Mouse (Mus musculus) hindbrain, embryonic 10.5 days (tissue): ENCODE measurements around the gene Sesn1. TPM values are rescaled to one million over a fixed set of nuclear protein-coding genes. Genes with fewer than 3 reads are reported as not detected.
"Not testable (repeated sequence)": the region's sequence is repeated elsewhere in the genome, so short reads cannot be mapped to it uniquely, and the experiment has no call there.

Source experiments
- DNase-seq: peaks from one replicate; pipeline ENCODE4 v3.0.0-alpha.2; 2017; ENCODE audit warnings: low spot score
- H3K27ac ChIP-seq: fragments of 300-500 bp; sonication (generic); 2 replicates; pipeline ENCODE4 v1.5.1; 2016; ENCODE audit warnings: mild to moderate bottlenecking, moderate library complexity
- H3K27me3 ChIP-seq: fragments of 300-500 bp; sonication (generic); 2 replicates; pipeline ENCODE4 v1.6.1; 2016; ENCODE audit warnings: mild to moderate bottlenecking; ENCODE audit not compliant: poor library complexity, insufficient read depth, severe bottlenecking
- H3K36me3 ChIP-seq: fragments of 300-500 bp; sonication (generic); 2 replicates; pipeline ENCODE4 v1.6.1; 2016; ENCODE audit warnings: mild to moderate bottlenecking, moderate library complexity
- H3K4me1 ChIP-seq: fragments of 300-500 bp; sonication (generic); replicated peaks from 2 replicates; pipeline ENCODE4 v1.6.1; 2016; ENCODE audit warnings: mild to moderate bottlenecking
- H3K4me3 ChIP-seq: fragments of 300-500 bp; sonication (generic); 2 replicates; pipeline ENCODE4 v1.5.1; 2016; ENCODE audit warnings: mild to moderate bottlenecking, moderate library complexity
- H3K9me3 ChIP-seq: fragments of 300-500 bp; sonication (generic); 2 replicates; pipeline ENCODE4 v1.6.1; 2016; ENCODE audit warnings: mild to moderate bottlenecking, moderate library complexity
- WGBS: fragments of 180-500 bp; shearing (Covaris S2); methylation state at CpG from one replicate; pipeline ENCODE4 v1.1.7; 2016; 5-methylcytosine and 5-hydroxymethylcytosine counted together
- polyA plus RNA-seq: library from polyadenylated mRNA; unstranded; fragments of >200 nt; fragmentation: Nextera tagmentation; extraction: Ambion mirVana; gene quantifications from 2 replicates; pipeline ENCODE4 v1.2.1, GENCODE M21; 2016

Gene Sesn1
- polyA plus RNA-seq, 1 experiment from 2014 or later = 18.2 TPM

DNA sequence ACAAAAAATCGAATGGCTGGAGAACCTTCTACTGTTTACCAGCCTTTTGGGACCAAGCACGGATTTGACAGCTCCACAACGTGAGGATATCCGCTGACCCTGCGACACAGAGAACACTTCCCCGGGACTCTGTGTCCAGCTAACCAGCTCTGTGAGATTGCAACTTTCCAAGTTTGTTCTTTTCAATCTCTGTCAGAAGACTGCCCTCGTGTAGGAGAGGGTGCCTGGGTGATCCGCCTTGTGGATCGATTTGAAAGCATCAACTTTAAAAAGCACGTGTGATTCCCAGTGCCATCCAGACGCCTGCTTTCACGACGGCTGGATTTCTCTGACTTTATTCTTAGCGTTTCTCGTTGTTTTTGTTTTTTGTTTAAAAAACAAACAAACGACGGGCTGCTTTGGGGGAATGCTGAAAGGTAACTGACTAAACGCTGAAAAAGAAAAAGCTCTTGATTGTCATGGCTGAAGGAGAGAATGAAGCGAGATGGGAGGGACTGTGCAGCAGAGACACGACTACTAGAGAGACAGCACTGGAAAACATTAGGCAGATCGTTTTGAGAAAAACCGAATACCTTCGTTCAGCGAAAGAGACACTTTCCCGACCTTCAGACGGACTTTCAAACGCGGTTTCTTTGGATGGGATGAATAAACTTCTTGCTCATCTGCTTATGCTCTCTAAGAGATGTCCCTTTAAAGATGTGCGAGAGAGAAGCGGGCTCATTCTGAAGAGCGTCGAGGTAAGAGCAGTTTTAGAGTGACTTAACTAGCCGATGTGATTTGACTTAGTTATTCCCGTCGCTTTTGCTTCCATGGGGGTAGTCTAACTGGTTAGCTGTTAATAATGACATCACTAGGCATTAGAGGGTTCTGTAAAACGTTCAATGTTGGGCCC lies 1.1 kb downstream of the Sesn1 start:
- peaks cover 35% of the 10 kb centered on the region for H3K4me1 ChIP-seq
- WGBS = 2% methylated on average over 36 of the region's 36 CpGs
- no peaks in the 10 kb centered on the region for H3K27me3 ChIP-seq
- H3K36me3 ChIP-seq = no peaks in the 10 kb centered on the region
- peak overlapping the region; percentile 65 for H3K4me3 ChIP-seq
- H3K9me3 ChIP-seq = no peaks in the 10 kb centered on the region
- peak; percentile 13 for DNase-seq
- H3K27ac ChIP-seq = peak overlapping the region; percentile 96

DNA sequence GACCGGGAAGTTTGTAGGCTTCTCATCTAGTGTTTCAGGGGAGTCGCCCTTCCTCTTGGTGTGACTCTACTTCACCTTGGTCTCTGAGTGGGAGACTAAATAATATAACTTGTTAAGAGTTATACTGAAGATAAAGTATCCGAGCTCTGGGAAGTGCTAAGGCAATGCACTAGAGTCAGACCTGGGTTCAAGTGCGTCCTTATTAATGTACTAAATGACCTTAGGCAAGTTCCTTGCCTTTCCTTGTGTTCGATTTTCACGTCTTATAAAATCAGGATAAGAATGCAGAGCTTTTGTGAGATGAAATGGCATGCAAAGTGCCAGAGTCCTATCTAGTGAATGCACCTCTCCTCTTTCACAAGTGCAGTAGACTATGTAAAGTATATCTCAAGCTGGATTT lies 2.8 kb downstream of the Sesn1 start:
- H3K36me3 ChIP-seq = no peaks in the 10 kb centered on the region
- 90% methylated on average over 6 of the region's 6 CpGs for WGBS
- DNase-seq = no peak
- peak overlapping the region; percentile 65 for H3K4me3 ChIP-seq
- no peaks in the 10 kb centered on the region for H3K27me3 ChIP-seq
- H3K9me3 ChIP-seq = no peaks in the 10 kb centered on the region
- H3K4me1 ChIP-seq = peaks cover 35% of the 10 kb centered on the region
- H3K27ac ChIP-seq = no peak overlapping the region

DNA sequence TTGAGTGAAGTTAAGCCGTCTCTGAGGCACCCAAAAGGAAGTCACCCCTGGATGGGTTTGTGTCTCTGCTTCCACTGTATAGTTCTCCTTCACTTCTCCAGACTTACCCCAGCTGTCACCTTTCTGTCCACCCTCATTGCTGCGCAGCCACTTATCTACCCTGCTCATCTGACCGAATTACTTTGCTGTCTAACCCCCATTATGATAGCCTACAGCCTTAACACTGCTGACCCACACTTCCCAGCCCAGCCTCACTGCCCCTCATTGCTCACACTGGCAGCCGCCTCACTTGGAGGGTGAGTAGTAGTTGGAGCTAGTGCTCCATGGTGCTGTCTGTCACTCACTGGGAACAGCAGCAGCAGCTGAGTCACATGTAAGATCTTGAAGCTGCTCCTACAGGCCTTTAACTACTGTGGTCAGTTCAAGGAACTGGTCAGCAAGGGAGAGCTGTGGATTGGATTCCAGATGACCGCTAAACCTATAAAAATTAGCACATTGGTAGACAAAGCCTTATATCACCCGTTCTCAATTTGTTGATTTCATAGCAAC lies 4.6 kb downstream of the Sesn1 start:
- no peaks in the 10 kb centered on the region for H3K9me3 ChIP-seq
- WGBS = 90% methylated on average over 6 of the region's 6 CpGs
- H3K27me3 ChIP-seq = no peaks in the 10 kb centered on the region
- H3K36me3 ChIP-seq = no peaks in the 10 kb centered on the region
- no peak overlapping the region for H3K4me3 ChIP-seq
- no peak for DNase-seq
- no peak overlapping the region for H3K27ac ChIP-seq
- peaks cover 35% of the 10 kb centered on the region for H3K4me1 ChIP-seq

DNA sequence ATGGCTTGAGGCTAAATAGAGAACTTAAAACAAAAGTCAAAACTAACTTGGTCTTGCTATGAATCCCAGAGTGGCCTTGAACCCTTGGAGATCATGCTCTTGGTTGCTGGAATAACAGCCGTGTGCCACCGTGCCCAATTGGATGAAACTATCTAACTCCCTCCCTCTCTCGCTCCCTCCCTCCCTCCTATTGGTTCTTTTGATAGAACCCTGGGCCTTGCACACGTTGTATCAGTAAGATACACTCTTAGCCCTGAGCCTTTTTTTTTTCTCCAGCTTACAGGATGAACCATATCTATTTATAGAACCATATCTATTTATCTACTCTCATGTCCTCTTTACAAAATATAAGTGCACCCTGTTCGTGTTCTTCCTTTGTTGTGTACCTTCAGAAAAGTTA lies 6.8 kb downstream of the Sesn1 start:
- H3K4me3 ChIP-seq = no peak overlapping the region
- no peaks in the 10 kb centered on the region for H3K36me3 ChIP-seq
- no peak overlapping the region for H3K27ac ChIP-seq
- H3K27me3 ChIP-seq = no peaks in the 10 kb centered on the region
- H3K4me1 ChIP-seq = peaks cover 28% of the 10 kb centered on the region
- H3K9me3 ChIP-seq = no peaks in the 10 kb centered on the region
- DNase-seq = no peak
- WGBS = 85% methylated on average over 5 of the region's 5 CpGs

DNA sequence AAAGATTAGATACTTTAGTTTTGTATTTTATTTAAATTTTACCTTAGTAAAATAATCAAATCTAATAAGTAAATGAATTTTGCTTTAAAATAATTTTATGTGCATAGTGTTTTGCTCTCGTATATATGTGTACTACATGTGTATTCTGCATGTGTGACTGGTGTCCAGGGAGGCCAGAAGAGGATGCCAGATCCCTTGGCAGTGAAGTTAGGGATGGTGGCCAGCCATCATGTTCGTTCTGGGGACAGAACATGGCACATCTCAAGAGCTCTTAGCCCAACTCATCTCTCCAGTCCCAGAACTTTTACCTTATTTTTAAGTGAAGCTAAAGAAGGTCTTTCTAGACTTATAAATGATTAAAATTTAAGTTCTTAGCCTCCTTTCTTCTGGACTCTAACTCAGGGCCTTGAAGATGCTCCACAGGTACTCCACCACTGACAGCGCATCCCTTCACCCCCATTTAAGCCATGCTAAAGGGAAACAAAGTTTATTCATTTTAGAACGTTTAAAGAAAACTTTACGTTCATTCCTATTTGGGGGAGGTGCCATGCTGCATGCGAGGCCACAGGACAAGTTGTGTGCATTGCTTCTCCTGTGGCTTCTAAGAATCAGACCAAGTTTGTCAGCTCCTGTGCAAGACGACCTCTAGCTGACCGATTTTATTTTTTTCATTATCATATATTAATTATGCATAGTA lies 8.4 kb downstream of the Sesn1 start:
- DNase-seq = no peak
- H3K36me3 ChIP-seq = no peaks in the 10 kb centered on the region
- 90% methylated on average over 8 of the region's 8 CpGs for WGBS

DNA sequence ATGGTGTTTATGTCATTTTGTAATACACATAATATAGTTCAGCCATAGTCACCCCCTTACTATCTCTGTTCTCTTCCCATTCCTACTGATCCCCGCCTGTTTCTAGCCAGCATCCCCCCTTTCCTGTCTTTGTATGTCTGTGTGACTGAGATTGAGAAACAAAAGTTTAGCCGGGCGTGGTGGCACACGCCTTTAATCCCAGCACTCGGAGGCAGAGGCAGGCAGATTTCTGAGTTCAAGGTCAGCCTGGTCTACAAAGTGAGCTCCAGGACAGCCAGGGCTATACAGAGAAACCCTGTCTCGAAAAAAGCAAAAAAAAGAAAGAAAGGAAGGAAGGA lies 9.0 kb downstream of the Sesn1 start:
- H3K4me3 ChIP-seq, H3K27me3 ChIP-seq, H3K4me1 ChIP-seq, H3K27ac ChIP-seq, DNase-seq, H3K9me3 ChIP-seq, H3K36me3 ChIP-seq: not testable (repeated sequence)
- 91% methylated on average over 6 of the region's 6 CpGs for WGBS

More for the DNA sequence above, 8.4 kb downstream of the Sesn1 start:
- Histone ChIP-seq H3K4me1 (peaks cover 11% of the 10 kb centered on the region), H3K4me3 (no peak overlapping the region), H3K9me3 (no peaks in the 10 kb centered on the region), H3K27ac (no peak overlapping the region), H3K27me3 (no peaks in the 10 kb centered on the region)

DNA sequence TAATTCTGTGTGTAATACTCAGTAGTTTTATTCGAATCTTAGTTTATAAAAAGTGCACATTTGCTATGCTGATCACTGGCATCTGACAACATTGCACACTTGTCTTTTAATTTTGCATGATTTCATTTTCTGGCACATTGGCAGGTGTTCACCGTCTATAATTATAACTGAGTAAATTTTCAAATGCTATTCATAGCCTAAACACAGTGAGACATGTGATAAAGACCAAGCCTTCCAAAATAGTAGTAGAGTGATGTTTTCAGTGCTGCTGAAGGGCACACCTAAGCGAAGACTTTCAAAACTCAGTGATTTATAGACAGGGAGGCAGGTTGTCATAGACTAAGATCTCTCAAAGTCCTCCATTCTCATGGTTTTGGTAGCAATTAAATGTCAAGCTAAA lies 9.6 kb downstream of the Sesn1 start:
- Histone ChIP-seq H3K36me3 (no peaks in the 10 kb centered on the region), H3K4me3 (no peak overlapping the region), H3K27me3 (no peaks in the 10 kb centered on the region), H3K4me1 (0 out of 2 replicates have a peak, but pooled peaks cover under 1% of the 10 kb centered on the region), H3K27ac (no peak overlapping the region), H3K9me3 (no peaks in the 10 kb centered on the region)
- DNase-seq = no peak
- 94% methylated on average over 3 of the region's 3 CpGs for WGBS

DNA sequence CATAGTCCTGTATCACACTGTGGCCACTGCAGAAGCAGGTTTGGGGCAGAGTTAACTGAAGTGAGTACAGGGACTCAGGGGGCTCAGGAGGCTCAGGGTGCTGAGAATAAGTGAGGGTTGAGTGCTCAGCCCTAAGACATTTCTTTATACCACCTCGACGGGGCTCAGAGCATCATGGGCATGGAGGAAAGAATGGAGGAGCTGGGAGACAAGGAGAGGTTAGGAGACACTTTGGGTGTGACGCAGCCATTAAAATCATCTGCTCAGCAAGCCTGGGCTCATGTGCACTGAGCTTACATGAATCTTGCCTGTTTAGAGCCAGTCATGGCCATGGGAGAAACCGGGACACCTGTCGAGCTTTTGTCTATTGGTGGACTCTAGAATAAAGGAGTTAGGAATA lies 10.7 kb downstream of the Sesn1 start:
- Histone ChIP-seq H3K27me3 (no peaks in the 10 kb centered on the region), H3K36me3 (no peaks in the 10 kb centered on the region), H3K27ac (no peak overlapping the region), H3K4me1 (no peaks in the 10 kb centered on the region), H3K9me3 (no peaks in the 10 kb centered on the region), H3K4me3 (no peak overlapping the region)
- 89% methylated on average over 5 of the region's 5 CpGs for WGBS
- no peak for DNase-seq

DNA sequence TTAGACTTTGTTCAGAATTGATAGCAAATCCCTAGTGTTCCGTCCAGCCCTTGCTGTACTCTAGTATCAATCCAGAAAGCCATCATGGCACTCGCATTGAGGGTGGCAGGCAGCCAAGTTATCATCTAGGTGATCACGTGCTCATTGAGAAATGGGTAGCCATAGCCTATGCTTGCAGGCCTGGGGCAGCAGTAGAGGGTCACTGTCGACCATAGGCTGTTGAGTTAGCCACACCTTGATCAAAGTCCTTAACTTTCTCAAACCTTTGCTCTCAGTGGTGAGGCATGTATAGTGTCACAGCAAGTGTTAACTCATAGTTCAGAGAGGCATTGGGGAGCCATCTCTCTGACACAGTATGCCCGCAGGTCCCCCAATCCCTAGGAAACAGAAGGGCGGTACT lies 11.4 kb downstream of the Sesn1 start:
- Histone ChIP-seq H3K9me3 (no peaks in the 10 kb centered on the region), H3K4me3 (no peak overlapping the region), H3K27me3 (no peaks in the 10 kb centered on the region), H3K36me3 (no peaks in the 10 kb centered on the region), H3K4me1 (no peaks in the 10 kb centered on the region), H3K27ac (no peak overlapping the region)
- WGBS = 93% methylated on average over 6 of the region's 6 CpGs
- no peak for DNase-seq

DNA sequence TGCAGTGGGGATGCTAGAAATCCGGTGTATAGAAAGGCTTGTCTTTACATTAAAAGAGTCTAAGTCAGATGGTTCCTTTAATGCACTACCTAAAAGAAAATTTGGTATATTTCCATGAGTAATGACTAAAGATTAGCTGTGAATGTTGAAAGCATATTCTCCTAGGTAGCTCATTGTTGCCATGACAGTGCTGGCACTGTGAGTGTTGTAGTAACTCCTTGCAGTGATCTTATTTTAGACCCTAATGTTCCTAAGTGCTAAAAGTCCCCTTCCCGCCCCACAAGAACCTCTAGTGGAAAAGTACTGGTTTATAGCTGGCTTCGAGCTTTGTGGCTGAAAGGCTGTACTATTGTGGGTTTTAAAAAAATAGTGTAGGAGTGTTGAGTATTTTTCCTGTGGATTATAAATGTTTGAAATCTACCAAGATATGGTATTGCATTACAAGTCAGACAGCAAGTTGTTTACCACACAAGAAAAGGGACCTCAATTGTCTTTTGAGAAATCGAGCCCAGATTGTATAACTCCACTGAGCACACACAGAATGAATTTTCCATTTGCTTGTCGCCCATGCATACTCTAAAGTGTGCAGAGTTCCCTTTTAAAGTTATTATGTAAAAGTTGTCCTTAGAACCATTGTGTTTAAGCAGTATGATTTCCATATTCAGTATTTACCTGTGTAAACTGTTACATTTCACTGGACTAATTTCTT lies 13.0 kb downstream of the Sesn1 start:
- no peak overlapping the region for H3K4me3 ChIP-seq
- no peaks in the 10 kb centered on the region for H3K4me1 ChIP-seq
- DNase-seq = no peak
- no peak overlapping the region for H3K27ac ChIP-seq
- 84% methylated on average over 5 of the region's 5 CpGs for WGBS
- H3K9me3 ChIP-seq = no peaks in the 10 kb centered on the region
- H3K36me3 ChIP-seq = no peaks in the 10 kb centered on the region
- H3K27me3 ChIP-seq = no peaks in the 10 kb centered on the region

DNA sequence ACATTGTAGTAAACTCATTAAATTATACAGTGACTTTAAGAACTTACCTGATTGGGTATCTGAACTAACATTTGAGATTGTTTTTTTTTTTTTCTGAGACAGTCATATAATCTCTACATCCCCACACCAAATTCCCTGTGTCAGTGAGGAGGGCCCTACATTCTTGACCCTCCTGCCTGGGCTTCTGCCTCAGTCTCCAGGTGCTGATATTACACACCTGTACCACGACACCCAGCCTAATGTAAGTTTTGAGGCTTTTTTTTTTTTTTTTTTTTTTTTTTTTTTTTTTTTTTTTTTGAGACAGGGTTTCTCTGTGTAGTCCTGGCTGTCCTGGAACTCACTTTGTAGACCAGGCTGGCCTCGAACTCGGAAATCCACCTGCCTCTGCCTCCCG lies 13.5 kb downstream of the Sesn1 start:
- not testable (repeated sequence) for H3K27ac ChIP-seq, H3K36me3 ChIP-seq, H3K9me3 ChIP-seq, H3K4me1 ChIP-seq, DNase-seq, H3K4me3 ChIP-seq, H3K27me3 ChIP-seq
- WGBS = 88% methylated on average over 4 of the region's 4 CpGs

DNA sequence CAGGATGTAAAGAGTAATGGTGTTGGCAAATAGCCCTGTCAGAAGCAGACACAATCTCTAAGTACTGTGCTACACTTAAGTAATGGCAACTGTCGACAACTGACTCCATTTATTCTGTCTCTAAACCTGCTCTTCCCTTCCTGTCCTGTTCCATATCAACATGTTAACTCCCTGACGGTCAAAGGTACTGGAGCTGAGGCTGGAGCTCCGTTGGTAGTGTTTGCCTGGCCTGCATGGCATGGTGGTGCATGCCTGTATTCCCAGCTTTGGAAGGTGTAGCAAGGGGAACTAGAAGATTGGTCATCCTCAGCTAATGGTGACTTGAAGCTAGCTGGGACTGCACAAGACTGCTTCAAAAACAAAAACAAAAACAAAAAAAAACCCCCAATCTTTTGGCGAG lies 14.2 kb downstream of the Sesn1 start:
- Histone ChIP-seq H3K9me3 (no peaks in the 10 kb centered on the region), H3K27ac (no peak overlapping the region), H3K36me3 (no peaks in the 10 kb centered on the region), H3K4me3 (no peak overlapping the region), H3K4me1 (no peaks in the 10 kb centered on the region), H3K27me3 (no peaks in the 10 kb centered on the region)
- no peak for DNase-seq
- WGBS = 83% methylated on average over 4 of the region's 4 CpGs

DNA sequence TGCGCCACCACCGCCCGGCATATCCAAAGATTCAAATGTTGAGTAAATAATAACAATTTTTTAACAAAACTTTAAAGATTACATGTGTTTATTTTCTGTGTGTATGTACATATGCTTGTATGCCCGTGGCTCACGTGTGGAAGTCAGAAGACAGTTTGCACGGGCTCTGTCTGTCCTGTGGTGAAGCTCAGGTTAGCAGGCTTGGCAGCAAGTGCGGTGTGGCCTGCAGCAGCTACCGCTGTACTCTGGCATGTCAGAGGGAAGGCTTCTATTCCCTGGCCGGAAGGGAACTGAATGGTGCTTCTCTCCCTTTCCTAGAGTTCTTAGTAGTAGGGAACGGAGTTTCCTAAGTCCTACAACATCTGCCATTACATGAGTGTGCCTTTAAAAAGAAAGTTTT lies 15.3 kb downstream of the Sesn1 start:
- Histone ChIP-seq H3K4me1 (no peaks in the 10 kb centered on the region), H3K36me3 (no peaks in the 10 kb centered on the region), H3K27me3 (no peaks in the 10 kb centered on the region), H3K27ac (no peak overlapping the region), H3K4me3 (no peak overlapping the region), H3K9me3 (no peaks in the 10 kb centered on the region)
- 86% methylated on average over 10 of the region's 10 CpGs for WGBS
- DNase-seq = no peak
